Mouse (Mus musculus) hematopoietic multipotent progenitor cell, adult 10-12 weeks (in vitro differentiated cells): ENCODE data around the gene D10Wsu102e. TPM values are rescaled to one million over a fixed set of nuclear protein-coding genes. Genes with fewer than 3 reads are reported as not detected.

ENCODE experiments used
- polyA plus RNA-seq: library from polyadenylated mRNA; stranded (reverse); fragments of >175 nt; gene quantifications from 2 replicates; pipeline ENCODE4 v1.2.3, GENCODE M21; 2012; ENCODE audit warnings: low replicate concordance

D10Wsu102e gene
- 0.33 and 0.34 TPM in 2 replicates for polyA plus RNA-seq

DNA sequence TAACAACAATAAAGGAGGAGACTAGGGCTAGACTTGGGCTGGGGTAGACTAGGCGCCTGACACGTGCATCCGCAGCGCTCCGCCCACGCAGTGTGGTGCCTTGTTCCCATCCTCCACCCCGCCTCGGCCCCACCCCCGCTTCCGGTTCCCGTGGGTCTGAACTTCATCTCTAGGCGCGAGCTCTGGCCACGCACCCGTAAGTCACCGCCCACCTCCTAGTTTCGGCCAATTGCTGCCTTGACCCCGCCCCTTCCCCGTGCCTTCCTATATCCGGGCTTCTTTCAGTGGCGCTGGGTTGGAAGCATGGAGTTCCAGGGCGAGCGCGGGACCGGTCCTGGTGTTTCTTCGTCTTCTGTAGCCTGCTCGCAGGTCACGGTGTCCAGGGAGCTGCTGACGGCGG, at the start of gene D10Wsu102e:
TSS of gene D10Wsu102e (plus strand) at position 266 of the 400 bp plus-strand sequence.

DNA sequence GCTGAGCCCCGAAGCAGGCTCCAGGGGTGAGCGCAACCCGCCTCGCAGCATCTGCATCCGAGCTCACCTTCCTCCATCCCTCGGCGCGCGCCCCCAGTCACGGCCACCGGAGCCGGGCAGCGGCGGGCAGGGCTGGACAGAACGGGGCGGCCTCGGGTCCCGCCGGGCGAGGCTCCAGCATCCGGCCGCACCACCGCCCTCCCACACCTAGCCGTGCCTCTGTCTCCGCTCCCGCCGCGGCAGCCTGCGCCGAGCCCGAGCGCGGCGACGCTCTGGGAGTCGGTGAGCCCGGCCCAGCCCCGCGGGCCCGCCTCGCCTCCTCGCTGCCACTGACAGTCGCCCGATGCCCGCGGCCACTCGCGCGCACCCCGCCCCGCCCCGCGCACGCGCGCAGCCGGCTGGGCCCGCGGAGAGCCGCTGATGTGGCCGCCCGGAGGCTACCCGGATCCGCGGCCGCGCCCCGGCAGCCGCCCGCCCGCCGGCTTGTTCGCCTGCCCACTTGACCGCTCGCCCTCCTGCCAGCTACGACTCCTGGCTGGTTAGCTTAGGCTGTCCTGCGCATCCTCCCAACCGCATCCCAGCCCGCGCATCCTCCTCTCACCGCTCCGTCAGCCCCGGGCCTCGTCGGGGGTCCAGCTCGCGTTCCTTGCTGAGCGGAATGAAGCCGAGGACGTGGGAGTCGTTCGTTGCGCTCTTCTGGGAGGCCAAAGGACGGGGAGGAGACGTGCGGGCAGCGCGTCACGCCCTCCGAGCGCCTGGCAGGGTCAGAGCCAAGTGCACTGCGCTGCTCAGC, 22.7 kb upstream of the D10Wsu102e start, which contains the start of gene Slc41a2:
TSS of gene Slc41a2 (minus strand) at position 724 of the 793 bp plus-strand sequence.

DNA sequence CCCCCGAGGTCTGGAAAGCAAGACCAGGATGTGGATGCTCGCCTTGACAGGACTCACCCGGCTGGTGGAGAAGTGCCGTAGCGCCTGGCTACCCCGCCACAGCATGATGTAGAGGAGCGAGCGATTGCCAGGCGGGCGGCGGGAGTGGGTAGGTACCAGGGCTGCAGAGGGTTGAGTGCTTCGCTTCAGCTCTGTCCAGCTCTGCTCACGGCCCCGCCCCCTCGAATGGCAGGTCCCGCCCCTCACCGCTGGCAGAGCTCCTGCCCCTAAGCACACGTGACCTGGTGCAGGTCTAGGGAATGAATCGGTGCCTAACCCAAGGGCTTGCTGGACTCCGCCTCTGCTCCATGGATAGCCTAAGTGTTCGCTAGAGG, 173.9 kb downstream of the D10Wsu102e start, which contains the start of gene Aldh1l2:
TSS of gene Aldh1l2 (minus strand) at position 231 of the 374 bp plus-strand sequence.

Other genes starting within 250 kb of the D10Wsu102e start
- 3.4 and 6.8 TPM in 2 replicates for gene Slc41a2, start 22.3 kb upstream of the D10Wsu102e start, polyA plus RNA-seq
- gene Aldh1l2, start 173.9 kb downstream of the D10Wsu102e start, polyA plus RNA-seq = 0.03 TPM in 1 of 2 replicates, not detected in the other
- gene Washc4, start 183.5 kb downstream of the D10Wsu102e start, polyA plus RNA-seq = 2.3 and 3.4 TPM in 2 replicates